Mouse (Mus musculus) hindbrain, embryonic 12.5 days (tissue): ENCODE data around the gene Eya2. TPM values are rescaled to one million over a fixed set of nuclear protein-coding genes. Genes with fewer than 3 reads are reported as not detected.
A peak's percentile ranks its signal among the peaks of the same experiment; 100 is the strongest.
"Not testable (repeated sequence)": the region's sequence is repeated elsewhere in the genome, so short reads cannot be mapped to it uniquely, and the experiment has no call there.

Experiments used
- ATAC-seq: fragments of 200-750 bp; cut with Nextera tagmentation; 2 replicates; pipeline ENCODE4 v1.8.0; 2017; ENCODE audit warnings: moderate TSS enrichment; ENCODE audit not compliant: low FRiP score
- H3K27ac ChIP-seq: fragments of 300-500 bp; sonication (generic); 2 replicates; pipeline ENCODE4 v1.5.1; 2016; ENCODE audit warnings: mild to moderate bottlenecking
- H3K27me3 ChIP-seq: fragments of 300-500 bp; sonication (generic); 2 replicates; pipeline ENCODE4 v1.6.1; 2016; ENCODE audit warnings: mild to moderate bottlenecking
- H3K36me3 ChIP-seq: fragments of 300-500 bp; sonication (generic); 2 replicates; pipeline ENCODE4 v1.6.1; 2016; ENCODE audit warnings: mild to moderate bottlenecking
- H3K4me1 ChIP-seq: fragments of 300-500 bp; sonication (generic); 2 replicates; pipeline ENCODE4 v1.6.1; 2016
- H3K4me2 ChIP-seq: fragments of 300-500 bp; sonication (generic); replicated peaks from 2 replicates; pipeline ENCODE4 v1.6.1; 2016; ENCODE audit warnings: mild to moderate bottlenecking
- H3K4me3 ChIP-seq: fragments of 300-500 bp; sonication (generic); 2 replicates; pipeline ENCODE4 v1.5.1; 2016; ENCODE audit warnings: mild to moderate bottlenecking
- H3K9ac ChIP-seq: fragments of 300-500 bp; sonication (generic); 2 replicates; pipeline ENCODE4 v1.6.1; 2016; ENCODE audit warnings: mild to moderate bottlenecking, moderate library complexity
- H3K9me3 ChIP-seq: fragments of 300-500 bp; sonication (generic); replicated peaks from 2 replicates; pipeline ENCODE4 v1.6.1; 2016; ENCODE audit warnings: mild to moderate bottlenecking
- WGBS: fragments of 180-500 bp; shearing (Covaris S2); methylation state at CpG from one replicate; pipeline ENCODE4 v1.1.7; 2016; 5-methylcytosine and 5-hydroxymethylcytosine counted together
- polyA plus RNA-seq: library from polyadenylated mRNA; unstranded; fragments of >200 nt; fragmentation: Nextera tagmentation; extraction: Ambion mirVana; gene quantifications from 2 replicates; pipeline ENCODE4 v1.2.1, GENCODE M21; 2016

Eya2 gene
- polyA plus RNA-seq, 1 experiment from 2014 or later = 20.2 TPM

DNA sequence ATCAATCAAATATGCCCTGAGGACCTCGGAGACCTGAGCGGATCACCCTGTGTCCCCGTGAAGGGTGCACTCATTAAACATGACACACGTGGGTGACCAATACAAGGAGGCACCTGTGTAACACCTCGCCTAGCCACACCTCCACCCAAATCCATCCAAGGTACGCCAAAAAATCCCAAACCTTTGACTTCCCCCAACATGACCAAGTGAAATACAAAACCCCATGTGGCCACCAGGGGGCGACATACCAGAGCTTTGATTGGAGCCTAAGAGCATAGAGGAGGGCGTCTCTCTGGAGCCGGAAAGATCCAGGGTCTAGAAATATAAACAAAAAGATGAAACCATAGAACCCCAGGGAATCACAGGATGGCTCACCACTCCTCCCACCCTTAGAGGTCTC lies 196.8 kb downstream of the Eya2 start:
- Histone ChIP-seq H3K9me3 (no peaks in the 10 kb centered on the region), H3K27ac (peak overlapping the region; percentile 68; the same call in 1 of the 2 replicates), H3K36me3 (peaks cover 86% of the 10 kb centered on the region), H3K27me3 (no peaks in the 10 kb centered on the region), H3K4me3 (no peak overlapping the region), H3K4me1 (peaks cover 22% of the 10 kb centered on the region), H3K9ac (no peak overlapping the region), H3K4me2 (no peak overlapping the region)
- ATAC-seq = no peak
- WGBS = 66% methylated on average over 9 of the region's 9 CpGs

DNA sequence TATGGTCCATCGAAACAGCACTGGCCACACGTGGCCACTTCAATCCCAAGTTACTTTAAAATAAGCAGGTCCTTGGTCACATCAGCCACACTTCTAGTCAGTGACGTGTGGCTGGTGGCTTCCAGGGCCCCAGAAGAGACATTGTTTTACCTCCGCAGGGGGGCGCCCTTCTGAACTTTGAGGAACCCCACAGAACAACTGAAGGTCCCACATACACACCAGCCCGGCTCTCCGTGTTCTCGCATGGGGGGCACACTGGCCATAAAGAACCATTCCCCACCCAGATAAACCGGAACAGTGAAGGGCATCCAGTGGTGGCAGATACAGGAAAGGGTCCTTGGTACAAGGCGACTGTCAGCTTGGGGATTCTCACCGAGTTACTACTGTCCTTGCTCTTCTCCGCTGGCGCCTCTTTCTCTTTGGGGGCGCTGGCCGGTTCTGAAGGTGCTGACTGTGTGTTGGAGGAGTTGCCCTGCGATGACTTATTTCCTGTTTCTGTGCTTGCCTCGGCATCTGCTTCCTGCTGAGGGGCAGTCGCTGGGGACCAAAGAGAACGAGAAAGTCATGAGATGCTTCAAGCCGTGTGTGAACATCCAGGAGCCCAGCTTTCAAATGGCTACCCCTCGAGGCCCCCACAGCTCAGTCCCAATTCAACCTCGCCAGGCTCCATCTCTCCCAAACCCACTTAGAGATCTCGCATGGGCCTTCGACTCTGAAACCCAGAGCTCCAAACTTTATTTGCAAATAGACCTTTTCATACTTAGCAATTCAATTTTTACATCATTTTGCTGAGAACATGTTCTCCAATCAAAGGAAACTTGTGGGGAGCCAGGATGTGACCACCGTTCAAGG lies 197.8 kb downstream of the Eya2 start:
- no peak overlapping the region for H3K9ac ChIP-seq
- no peaks in the 10 kb centered on the region for H3K9me3 ChIP-seq
- H3K4me3 ChIP-seq = no peak overlapping the region
- H3K36me3 ChIP-seq = peaks cover 85% of the 10 kb centered on the region
- H3K27ac ChIP-seq = no peak overlapping the region
- no peaks in the 10 kb centered on the region for H3K27me3 ChIP-seq
- H3K4me2 ChIP-seq = no peak overlapping the region
- ATAC-seq = no peak
- 85% methylated on average over 25 of the region's 25 CpGs for WGBS
- peaks cover 19% of the 10 kb centered on the region for H3K4me1 ChIP-seq

- H3K9ac ChIP-seq = no peak overlapping the region
- ATAC-seq = no peak
- no peak overlapping the region for H3K4me2 ChIP-seq
- peaks cover 88% of the 10 kb centered on the region for H3K36me3 ChIP-seq
- no peaks in the 10 kb centered on the region for H3K9me3 ChIP-seq
- no peak overlapping the region for H3K4me3 ChIP-seq
- 83% methylated on average over 3 of the region's 3 CpGs for WGBS
- H3K4me1 ChIP-seq = peaks cover 14% of the 10 kb centered on the region
- H3K27me3 ChIP-seq = no peaks in the 10 kb centered on the region
- no peak overlapping the region for H3K27ac ChIP-seq
Measured at GRCm38 (mm10) chr2:165793283-165793638, 198.4 kb downstream of the Eya2 start.

DNA sequence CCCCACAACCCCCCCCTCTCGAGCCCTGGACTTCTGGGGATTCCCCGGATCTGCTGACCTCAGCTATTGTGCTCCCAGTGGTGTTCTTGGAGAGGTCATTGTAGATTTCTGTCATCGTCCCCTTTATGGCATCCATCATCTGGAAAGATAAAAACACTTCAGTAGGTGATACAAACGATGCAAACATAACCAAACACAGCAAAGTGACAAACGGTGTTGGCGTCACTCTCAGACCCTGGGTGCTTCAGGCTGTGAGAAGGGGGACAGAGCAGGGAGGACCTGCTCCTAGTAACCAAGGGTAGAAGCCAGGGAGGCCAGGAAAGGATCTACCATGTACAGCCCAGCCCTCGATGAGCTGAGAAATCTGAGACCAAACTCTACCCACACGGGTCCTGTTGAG lies 203.0 kb downstream of the Eya2 start:
- Histone ChIP-seq H3K9me3 (no peaks in the 10 kb centered on the region), H3K4me1 (no peaks in the 10 kb centered on the region), H3K9ac (no peak overlapping the region), H3K4me2 (no peak overlapping the region), H3K36me3 (peaks cover 77% of the 10 kb centered on the region), H3K27me3 (no peaks in the 10 kb centered on the region), H3K4me3 (no peak overlapping the region), H3K27ac (no peak overlapping the region)
- no peak for ATAC-seq
- 71% methylated on average over 8 of the region's 8 CpGs for WGBS

- not testable (repeated sequence) for H3K4me2 ChIP-seq, ATAC-seq, H3K27ac ChIP-seq, H3K4me3 ChIP-seq, H3K9ac ChIP-seq, H3K27me3 ChIP-seq, H3K4me1 ChIP-seq, H3K9me3 ChIP-seq
- 93% methylated on average over 3 of the region's 3 CpGs for WGBS
- H3K36me3 ChIP-seq = peaks cover 76% of the 10 kb centered on the region
Measured at GRCm38 (mm10) chr2:165800174-165800573, 205.3 kb downstream of the Eya2 start.

GRCm38 (mm10) chr2:165808179-165808975 lies 213.5 kb downstream of the Eya2 start:
- no peak overlapping the region for H3K27ac ChIP-seq
- no peak overlapping the region for H3K4me3 ChIP-seq
- H3K27me3 ChIP-seq = no peaks in the 10 kb centered on the region
- peaks cover 3% of the 10 kb centered on the region; the same call in 1 of the 2 replicates for H3K4me1 ChIP-seq
- no peak for ATAC-seq
- no peak overlapping the region for H3K4me2 ChIP-seq
- no peak overlapping the region for H3K9ac ChIP-seq
- peaks cover 91% of the 10 kb centered on the region for H3K36me3 ChIP-seq
- WGBS = 93% methylated on average over 12 of the region's 12 CpGs
- no peaks in the 10 kb centered on the region for H3K9me3 ChIP-seq

DNA sequence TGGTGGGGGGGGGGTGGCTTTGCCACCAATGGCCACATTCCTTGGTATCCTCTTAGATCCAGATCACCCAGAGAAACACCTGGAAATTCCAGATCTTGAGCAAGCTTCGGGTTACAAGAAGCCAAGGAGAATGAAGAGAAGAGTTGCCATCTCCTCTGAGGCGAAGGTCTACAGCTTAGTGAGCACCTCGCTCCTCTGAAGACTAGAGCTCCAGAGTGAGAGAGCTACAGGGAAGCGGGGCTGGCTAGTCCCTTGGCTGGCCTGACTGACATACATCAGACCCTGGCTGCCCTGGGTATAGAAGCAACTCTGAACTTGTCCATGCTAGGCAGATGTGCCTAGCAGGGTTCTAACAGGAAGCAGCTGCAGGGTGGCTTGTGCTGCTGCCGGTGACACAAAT lies 214.3 kb downstream of the Eya2 start:
- Histone ChIP-seq H3K4me3 (no peak overlapping the region), H3K4me1 (peaks cover 9% of the 10 kb centered on the region), H3K36me3 (peaks cover 95% of the 10 kb centered on the region), H3K4me2 (no peak overlapping the region), H3K9me3 (no peaks in the 10 kb centered on the region), H3K27me3 (no peaks in the 10 kb centered on the region), H3K27ac (no peak overlapping the region), H3K9ac (no peak overlapping the region)
- no peak for ATAC-seq
- 94% methylated on average over 5 of the region's 5 CpGs for WGBS

DNA sequence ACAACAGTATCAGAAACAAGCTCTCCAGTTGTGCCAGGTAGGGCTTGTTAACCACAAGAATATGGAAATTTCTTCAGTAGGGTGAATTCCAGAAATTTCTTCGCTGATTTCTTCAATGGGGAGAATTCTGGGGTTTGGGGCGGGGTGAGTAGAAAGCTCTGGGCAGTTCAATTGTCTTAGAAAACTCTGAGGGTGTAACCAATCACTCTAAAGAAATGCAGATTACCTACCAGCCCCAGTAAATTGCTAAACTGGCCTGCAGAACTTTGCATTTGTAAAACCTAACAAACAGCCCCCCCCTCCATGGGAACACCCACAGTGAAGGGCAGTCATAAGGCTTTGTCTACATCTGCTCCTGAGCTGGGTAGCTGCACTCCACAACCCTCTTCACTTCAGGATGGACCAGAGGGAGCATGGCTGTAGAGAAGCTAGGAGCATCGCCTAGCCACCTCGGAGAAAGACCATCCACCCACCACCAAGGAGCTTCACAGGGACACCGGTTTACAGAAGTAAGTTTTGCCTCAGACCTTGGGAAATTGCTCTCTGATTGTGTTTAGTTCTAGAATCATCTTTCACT lies 215.2 kb downstream of the Eya2 start:
- peaks cover 95% of the 10 kb centered on the region for H3K36me3 ChIP-seq
- H3K9ac ChIP-seq = no peak overlapping the region
- no peaks in the 10 kb centered on the region for H3K9me3 ChIP-seq
- H3K4me2 ChIP-seq = no peak overlapping the region
- WGBS = 76% methylated on average over 5 of the region's 5 CpGs
- peaks cover 11% of the 10 kb centered on the region for H3K4me1 ChIP-seq
- ATAC-seq = no peak
- H3K4me3 ChIP-seq = no peak overlapping the region
- no peaks in the 10 kb centered on the region for H3K27me3 ChIP-seq
- H3K27ac ChIP-seq = no peak overlapping the region

- Histone ChIP-seq H3K9me3 (no peaks in the 10 kb centered on the region), H3K36me3 (peaks cover 89% of the 10 kb centered on the region), H3K4me1 (peaks cover 19% of the 10 kb centered on the region), H3K4me3 (no peak overlapping the region), H3K9ac (no peak overlapping the region), H3K27ac (no peak overlapping the region), H3K27me3 (no peaks in the 10 kb centered on the region), H3K4me2 (no peak overlapping the region)
- 70% methylated on average over 5 of the region's 5 CpGs for WGBS
- ATAC-seq = no peak
Measured at GRCm38 (mm10) chr2:165811536-165811935, 216.7 kb downstream of the Eya2 start.

DNA sequence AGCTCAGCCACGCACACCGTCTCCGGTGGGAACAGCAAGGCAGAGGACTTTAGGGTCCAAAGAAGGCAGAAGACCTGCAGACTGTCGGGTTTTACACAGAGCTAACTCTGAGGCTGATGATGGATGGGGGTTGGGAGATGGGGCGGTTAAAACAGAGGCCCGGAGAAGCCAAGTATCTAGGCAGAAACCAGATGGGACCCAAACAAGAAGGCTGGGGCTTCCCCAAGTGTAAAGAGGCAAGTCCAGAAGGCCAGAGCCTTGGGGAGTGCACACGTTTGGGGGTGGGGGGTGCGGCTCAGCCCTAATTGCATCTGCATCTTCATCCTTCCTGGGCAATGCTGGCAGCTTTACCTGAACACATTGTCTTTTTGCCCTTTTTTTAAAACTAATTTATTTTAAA lies 218.1 kb downstream of the Eya2 start:
- Histone ChIP-seq H3K9me3 (no peaks in the 10 kb centered on the region), H3K9ac (no peak overlapping the region), H3K36me3 (peaks cover 87% of the 10 kb centered on the region), H3K27me3 (no peaks in the 10 kb centered on the region), H3K4me2 (no peak overlapping the region), H3K4me1 (peaks cover 19% of the 10 kb centered on the region), H3K4me3 (no peak overlapping the region), H3K27ac (peak overlapping the region; percentile 7; the same call in 1 of the 2 replicates)
- ATAC-seq = no peak
- 70% methylated on average over 8 of the region's 8 CpGs for WGBS

DNA sequence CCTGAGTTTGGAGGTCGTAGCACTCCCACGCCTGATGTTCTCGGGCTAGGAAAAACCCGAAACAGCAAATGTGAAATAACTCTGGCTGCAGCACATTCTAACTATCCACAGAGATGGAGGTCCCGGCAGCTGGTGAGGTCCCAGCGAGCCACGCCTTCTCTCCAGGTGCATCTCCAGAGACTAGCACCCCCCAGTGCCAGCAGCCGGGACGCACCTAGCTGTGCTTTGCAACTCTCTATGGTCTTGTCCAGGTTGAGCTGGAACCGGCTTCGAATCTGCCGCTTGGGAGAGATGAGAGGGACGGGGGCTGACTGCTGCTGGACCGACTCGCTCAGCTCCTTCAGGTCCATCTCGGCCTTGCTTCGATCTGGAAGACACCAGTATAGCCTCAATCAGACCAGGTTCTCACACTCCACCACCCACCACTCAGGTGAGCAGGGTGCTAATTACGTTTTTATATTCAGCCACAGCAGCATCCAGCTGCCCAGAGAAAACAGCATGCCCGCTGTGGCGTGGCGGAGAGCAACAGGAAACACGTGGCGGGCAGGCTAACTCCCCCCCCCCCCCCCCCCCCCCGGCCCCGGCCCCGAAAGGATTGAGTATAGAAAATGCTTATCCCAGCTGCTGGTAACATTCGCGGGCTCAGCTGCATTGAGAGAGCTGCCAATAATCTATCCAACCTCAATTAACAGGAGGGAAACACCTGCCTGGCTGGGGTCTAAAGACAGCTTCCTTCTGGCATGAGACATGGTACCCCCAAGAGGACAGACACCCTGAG lies 220.5 kb downstream of the Eya2 start:
- ATAC-seq = no peak
- peak overlapping the region; percentile 67; the same call in 1 of the 2 replicates for H3K27ac ChIP-seq
- no peak overlapping the region for H3K4me3 ChIP-seq
- H3K4me1 ChIP-seq = peaks cover 23% of the 10 kb centered on the region
- no peak overlapping the region for H3K4me2 ChIP-seq
- H3K36me3 ChIP-seq = peaks cover 80% of the 10 kb centered on the region
- WGBS = 75% methylated on average over 28 of the region's 28 CpGs
- no peaks in the 10 kb centered on the region for H3K9me3 ChIP-seq
- H3K27me3 ChIP-seq = no peaks in the 10 kb centered on the region
- no peak overlapping the region for H3K9ac ChIP-seq

DNA sequence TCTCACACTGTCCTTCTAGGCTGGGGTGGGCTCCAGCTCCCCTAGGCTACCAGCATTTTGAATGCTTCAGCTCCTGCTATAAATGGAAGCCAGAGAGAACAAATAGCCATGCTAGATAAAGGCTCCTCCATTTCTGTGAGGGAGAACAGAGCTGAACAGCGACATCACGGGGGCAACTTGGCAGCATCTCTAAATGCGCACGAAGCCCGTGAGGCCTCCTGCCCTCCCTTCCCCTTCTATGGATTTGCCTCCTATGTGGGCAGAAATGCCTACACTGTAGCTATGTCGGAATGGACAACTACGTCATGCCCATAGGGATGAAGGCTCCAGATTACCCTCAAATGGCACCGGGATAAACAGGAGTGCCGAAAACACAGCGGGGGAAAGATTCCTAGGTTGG lies 222.6 kb downstream of the Eya2 start:
- 92% methylated on average over 10 of the region's 10 CpGs for WGBS
- Histone ChIP-seq H3K4me1 (peaks cover 23% of the 10 kb centered on the region), H3K36me3 (peaks cover 74% of the 10 kb centered on the region), H3K4me3 (no peak overlapping the region), H3K27ac (peak overlapping the region; percentile 17; the same call in 1 of the 2 replicates), H3K9me3 (no peaks in the 10 kb centered on the region), H3K27me3 (no peaks in the 10 kb centered on the region), H3K4me2 (no peak overlapping the region), H3K9ac (no peak overlapping the region)
- no peak for ATAC-seq
